Mouse (Mus musculus) skeletal muscle tissue, adult 2 months (tissue): ENCODE data around the gene Zfp580.

Experiments used
- DNase-seq: peaks from one replicate; pipeline ENCODE4 v3.0.0-alpha.2; 2012; ENCODE audit warnings: low read depth, low spot score

Zfp580 gene

GRCm38 (mm10) chr7:5102564-5102963 is 51.2 kb downstream of the Zfp580 start:
- DNase-seq = no peak
